Mouse (Mus musculus): ENCODE measurements at regions not wholly inside any gene's neighbourhood (a gene's known extent, or its start where the extent isn't known, plus 50 kb on each side); places are given as distances from the start of the nearest gene placed in this dataset.

DNA sequence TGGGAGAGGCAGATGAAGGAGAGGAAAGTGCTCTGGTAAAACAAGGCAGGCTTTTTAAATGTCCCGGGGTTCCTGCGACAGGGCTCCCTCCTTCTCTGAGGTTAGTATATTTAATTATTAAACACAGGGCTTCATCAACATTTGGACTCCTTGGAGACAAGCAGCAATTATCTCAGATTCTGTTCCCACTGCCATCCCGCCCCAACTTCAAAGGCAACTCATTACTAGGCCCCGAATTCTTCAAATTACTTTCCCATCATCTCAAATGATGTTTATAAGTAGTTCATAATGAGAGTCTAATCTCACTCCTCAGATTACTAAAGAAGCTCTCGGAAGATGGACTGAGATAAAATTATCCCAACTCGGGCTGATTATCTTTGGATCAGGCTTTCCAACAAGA lies 215.1 kb downstream of the Enc1 start:
- TF ChIP-seq POLR2A (IDR thresholded peaks at IDR 0.05; ENCODE audit: extremely low read depth, insufficient read depth, low read length) (no peak), CTCF (IDR thresholded peaks at IDR 0.05; ENCODE audit: low read depth, low read length) (no peak)

Data from liver, adult 2 months (tissue).